Mouse (Mus musculus) embryo, embryonic 11.5 days (tissue): ENCODE measurements around the gene Emc8.
"Not testable (repeated sequence)": the region's sequence is repeated elsewhere in the genome, so short reads cannot be mapped to it uniquely, and the experiment has no call there.

ENCODE experiments used
- DNase-seq: peaks from one replicate; pipeline ENCODE4 v3.0.0-alpha.2; 2012; ENCODE audit warnings: low read depth, low spot score

The Emc8 gene

DNA sequence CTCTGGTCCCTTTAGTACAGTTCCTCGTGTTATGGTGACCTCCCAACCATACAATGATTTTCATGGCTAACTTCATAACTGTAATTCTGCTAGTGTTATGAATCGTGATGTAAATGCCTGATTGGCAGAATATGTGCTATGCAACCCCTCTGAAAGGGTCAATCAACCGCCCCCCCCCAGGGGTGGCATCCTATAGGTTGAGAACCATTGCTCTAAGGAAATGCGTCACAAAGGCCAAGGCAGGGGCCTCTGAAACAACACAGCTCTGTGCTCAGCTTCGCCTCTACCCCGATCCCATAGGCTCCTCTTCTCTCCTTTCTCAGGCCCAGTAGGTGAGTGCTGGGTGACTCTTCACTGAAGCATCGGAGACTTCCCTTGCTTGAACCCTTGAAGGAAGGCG lies 17.2 kb upstream of the Emc8 start:
- DNase-seq: no peak

DNA sequence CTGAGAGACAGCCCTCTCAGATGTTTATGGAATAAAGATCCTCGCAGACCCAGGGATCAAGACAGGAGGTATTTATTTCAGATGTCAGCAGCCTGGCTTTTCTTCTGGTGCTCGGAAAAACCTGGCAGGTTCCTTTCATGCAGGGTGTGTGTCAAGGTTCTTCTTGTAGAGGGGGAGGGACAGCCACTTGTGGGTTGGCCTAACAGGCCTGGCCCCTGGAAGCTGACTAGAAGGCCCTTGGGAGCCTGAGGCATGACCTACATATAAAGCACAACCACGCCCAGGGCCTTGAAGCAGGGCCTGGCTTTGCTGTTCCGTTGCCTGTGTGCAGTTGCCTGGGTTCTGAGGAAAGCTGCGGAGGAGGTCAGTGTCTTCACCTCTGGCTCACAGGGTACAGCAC lies 16.7 kb upstream of the Emc8 start:
- no peak for DNase-seq

DNA sequence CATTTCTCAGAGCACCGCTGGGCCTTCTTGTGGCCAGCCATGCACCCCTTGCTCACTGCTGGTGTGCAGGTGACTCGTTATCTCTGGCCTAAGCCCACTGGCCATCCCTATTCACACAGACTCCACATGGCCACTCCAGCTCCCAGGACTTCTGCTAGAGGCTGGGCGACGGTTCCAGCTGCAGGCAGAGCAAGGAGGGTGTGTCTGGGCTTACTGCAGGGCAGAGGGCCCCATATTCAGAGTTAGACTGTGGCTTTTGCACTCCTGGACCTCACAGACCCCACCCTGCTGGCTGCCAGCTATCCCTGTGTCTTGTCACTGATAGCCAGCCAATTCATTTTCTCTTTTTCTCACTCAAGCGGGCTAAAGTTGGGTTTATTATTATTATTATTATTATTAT lies 15.7 kb upstream of the Emc8 start:
- DNase-seq: no peak

DNA sequence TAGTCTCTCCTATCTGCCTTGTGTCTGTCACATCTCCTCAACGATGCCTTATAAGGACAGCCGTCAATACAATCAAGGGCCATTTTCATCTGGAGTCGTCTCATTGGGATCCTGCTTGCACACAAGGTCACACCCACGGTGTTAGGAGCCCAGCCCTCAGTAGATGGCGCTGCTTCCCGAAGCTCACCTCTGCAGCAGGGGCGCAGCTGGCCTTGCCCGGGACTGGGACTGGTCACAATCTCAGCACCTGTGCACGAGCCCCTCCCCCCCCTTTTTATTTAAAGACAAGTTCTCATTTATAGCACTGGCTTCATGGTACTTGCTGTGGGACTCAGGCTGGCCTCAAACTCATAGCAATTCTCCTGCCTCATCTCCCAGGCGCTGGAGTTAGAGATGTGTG lies 15.2 kb upstream of the Emc8 start:
- peak; percentile 42 for DNase-seq

DNA sequence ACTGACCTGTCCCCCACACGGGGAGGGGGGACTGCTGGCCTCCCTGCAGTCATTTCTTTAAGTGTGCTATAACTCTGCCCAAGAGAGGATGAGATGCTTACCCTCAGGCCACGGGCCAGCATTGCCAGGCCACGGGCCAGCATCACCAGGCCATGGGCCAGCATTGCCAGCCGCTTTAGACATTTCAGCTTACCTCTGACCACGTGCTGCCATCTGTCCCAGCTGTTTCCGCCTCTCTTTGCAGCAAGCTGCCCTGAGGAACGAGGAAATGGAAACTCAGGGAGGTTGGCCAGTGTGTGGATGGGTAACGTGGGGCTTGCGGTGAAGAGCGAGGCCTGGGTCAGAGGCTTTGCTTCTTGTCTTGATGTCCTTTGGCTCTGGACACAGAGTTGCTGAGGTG lies 12.7 kb upstream of the Emc8 start:
- no peak for DNase-seq

DNA sequence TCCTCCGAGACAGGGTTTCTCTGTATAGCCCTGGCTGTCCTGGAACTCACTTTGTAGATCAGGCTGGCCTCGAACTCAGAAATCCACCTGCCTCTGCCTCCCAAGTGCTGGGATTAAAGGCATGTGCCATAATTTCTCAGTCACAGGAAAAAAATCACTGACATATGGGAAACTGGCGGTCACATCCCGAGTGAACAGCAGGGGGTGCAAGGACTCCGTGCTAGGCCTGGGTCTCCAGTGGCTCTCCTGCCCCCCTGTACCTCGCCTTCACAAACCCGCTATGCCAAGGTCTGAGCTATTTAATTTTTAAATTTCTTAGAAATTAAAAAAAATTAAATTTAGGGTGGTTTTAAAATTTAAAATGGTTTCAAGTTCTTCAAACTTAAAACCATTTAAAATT lies 12.0 kb upstream of the Emc8 start:
- not testable (repeated sequence) for DNase-seq

DNA sequence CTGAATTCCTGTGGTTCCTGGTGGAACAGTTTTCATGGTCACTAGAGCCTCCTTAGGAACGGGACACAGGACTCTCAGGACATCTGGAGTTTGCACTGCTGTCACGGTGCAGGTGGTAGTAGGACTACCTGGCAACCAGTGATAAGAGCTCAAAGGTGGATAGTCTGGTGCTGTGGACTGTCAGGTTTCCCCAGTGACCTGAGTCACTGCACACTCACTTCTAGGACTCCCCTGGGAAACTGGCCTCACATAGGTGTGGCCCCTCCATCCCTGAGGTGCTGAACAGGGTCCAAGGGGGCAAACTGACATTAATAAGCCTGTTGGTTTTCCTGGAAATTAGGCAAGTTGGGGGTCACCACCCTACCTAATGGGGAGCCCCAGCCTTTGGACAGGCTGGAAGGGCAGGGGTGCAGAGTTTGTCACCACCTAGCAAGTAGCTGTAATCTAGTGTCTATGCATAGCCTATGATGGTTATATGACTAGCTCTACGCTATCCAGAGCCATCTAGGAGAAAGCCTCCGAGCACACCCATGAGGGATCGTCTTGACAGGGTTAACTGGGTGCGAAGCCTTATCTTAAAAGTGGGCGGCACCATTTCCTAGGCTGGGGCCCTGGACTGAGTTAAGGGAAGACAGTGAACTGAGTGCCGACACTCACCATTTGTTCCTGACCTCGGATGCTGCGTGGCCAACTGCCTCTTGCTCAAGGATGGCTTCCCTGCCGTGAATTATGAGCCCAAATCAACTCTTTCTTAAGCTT lies 11.4 kb upstream of the Emc8 start:
- no peak for DNase-seq

DNA sequence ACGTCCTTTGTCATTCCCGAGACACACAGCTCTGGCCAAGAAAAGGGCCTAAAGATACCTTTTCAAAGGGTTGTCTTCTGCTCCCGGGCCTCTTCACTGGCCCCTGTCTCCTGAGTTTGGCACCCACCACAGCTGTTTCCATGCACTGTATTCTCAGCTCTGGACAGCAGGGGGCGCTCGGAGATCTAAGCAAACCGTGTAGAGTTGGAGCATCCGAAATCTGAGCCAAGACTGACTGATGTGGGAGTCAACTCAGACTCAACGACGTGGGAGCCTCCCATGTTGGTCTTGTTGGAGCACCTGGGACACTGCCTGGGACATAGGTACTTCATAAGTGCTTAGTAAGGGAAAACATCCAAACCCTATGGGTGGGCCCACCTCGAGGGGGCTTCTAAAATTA lies 10.1 kb upstream of the Emc8 start:
- peak; percentile 81 for DNase-seq

DNA sequence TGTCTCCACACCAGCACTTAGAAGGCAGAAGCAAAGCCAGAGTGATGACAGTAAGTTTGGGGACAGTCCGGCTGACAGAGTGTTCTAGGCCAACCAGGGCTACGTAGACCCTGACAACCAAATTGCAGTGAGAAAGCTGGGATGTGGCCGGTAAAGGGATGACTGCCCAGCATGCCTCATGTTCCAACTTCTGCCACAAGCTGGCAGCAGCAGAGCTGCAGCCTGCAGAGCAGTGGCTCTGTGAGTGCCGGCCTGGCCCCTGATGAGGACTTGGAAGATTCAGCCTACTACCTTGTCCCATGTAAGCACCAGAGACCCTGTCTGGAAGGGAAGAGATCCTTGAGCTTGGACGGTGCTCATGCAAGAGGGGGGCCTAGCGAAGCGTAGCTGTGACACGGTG lies 7.3 kb upstream of the Emc8 start:
- no peak for DNase-seq

DNA sequence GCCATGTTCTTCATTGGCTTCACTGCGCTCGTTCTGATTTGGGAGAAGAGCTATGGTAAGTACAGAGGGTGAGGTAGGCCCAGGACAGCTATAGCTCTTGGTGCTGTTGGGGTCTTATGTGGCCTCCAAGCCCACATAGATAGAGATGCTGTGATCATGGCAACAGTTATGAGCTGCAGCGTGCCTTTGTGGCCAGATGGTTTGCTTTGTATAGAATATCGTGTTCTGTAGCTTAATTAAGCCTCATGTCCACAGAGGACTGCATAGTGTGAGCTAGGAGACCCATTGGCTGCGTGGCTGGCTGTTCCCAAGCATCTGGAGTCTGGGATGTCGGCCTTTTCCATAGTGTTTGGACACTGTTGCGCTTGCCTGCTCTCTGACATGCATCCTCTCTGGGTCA lies 4.9 kb upstream of the Emc8 start:
- no peak for DNase-seq

DNA sequence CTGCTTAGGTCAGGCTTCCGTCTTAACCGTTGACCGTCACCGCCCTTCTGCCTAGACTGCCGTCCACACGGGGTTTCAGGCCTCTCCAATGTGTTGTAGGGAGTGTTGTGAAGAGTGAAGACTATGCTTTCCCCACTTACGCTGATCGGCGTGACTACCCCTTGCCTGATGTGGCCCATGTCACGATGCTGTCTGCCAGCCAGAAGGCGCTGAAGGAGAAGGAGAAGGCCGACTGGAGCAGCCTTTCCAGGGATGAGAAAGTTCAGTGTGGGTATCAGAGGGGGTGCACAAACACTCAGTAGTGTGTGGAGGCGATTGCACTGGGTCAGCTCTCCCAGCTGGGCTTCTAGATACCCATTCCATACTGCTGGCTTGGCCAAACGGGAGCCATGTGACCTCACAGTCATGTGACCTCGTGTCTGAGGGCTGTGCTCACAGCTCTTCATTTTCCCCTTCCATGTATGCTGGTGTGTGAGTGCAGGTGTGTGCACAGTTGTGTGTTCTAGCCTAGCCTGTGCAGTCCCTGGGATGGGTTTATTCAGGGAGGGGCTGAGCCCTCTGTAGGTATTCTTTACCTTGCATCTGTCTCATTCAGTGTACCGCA lies 4.4 kb upstream of the Emc8 start:
- DNase-seq: no peak

DNA sequence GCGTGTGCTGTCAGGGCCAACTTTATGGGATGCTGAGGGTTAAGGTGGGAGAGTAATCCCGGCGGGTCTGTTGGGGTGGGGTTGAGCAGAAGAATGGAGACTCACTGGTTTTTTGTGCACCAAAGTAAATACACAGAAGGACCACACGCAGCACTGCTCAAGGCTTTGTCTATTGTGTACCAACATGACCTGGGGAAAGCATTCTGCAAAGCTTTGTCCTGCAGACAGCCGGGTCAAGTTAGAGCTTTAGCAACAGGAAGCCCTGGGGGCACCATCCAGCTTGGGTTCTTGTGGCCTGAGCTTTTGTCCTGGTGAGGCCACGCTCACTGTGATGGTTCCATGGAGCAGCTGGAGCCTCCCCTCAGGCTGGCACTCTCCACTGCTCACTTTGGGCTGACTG lies 3.4 kb upstream of the Emc8 start:
- no peak for DNase-seq

DNA sequence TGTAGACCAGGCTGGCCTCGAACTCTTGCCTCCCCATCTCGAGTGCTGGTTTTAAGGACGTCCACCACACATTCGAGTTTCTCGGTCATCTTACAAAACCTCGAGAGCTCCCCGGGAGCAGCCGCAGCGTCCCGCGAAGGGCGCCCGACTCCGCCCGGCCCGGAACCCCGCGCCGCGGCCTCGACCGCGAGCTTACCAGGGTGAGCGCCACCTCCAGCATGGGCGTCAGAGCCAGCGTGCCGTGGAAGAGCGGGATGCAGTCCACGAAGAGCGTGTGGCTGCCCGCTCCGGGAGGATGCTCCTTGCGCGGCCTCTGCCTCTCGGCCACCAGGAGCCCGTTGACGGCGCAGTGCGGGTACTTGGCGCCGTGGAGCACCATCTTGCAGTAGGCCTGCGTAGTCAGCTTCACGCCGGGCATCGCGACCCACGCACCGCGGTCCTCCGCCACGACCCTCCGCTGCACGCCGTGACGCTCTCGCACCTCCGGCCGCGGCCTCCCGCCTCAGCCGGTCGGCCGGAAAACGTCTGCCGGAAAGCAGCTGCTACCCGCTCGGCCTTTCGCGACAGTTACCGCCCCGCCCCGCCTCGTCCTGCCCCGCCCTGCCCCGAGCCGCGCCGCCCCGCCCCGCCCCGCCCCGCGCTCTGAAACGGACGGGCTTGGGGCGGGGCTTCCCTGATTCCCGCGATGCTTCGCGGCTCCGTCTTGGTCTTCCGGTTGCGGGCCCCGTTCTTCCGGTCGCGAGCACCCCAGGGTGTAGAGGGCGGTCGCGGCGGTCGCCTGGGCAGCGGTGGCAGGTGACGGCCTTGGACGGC lies 606 bp downstream of the Emc8 start, which contains the start of the genes Gm27021 and Cox4i1:
Gm27021 (minus strand) TSS at position 519 of the 813 bp plus-strand sequence.
Cox4i1 (plus strand) TSS at position 662 of the 813 bp plus-strand sequence.
- peak; percentile 86 for DNase-seq

DNA sequence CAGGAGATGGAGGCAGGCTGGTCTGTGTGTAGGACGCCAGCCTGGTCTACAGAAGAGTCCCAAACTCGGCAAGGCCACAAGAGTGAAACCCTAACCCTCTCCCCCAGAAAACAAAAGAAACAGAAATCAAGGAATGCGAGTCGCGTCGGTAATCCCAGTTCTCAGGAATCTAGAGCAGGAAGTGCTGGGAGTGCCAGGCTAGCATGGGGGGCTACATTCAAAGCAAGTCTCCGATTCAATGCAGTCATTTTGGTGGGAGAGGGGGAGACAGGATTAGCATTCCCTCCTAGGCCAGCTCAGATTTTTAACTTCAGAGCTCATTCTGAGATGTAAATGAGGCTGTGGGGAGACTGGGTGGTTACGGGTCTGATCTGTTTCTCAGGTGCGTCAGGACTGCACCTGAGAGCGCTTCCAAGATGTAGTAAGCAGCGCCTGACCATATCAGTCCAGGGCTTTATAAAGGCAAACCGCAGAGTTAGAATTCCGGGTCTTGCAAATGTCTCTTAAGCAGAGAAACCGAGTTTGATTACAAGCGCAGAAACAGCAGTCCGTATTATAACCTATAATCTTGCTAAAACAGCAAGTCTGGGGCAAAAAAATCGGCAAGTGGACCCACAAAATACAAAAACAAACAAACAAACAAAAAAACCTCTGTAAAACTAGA lies 1.4 kb downstream of the Emc8 start:
- no peak for DNase-seq

DNA sequence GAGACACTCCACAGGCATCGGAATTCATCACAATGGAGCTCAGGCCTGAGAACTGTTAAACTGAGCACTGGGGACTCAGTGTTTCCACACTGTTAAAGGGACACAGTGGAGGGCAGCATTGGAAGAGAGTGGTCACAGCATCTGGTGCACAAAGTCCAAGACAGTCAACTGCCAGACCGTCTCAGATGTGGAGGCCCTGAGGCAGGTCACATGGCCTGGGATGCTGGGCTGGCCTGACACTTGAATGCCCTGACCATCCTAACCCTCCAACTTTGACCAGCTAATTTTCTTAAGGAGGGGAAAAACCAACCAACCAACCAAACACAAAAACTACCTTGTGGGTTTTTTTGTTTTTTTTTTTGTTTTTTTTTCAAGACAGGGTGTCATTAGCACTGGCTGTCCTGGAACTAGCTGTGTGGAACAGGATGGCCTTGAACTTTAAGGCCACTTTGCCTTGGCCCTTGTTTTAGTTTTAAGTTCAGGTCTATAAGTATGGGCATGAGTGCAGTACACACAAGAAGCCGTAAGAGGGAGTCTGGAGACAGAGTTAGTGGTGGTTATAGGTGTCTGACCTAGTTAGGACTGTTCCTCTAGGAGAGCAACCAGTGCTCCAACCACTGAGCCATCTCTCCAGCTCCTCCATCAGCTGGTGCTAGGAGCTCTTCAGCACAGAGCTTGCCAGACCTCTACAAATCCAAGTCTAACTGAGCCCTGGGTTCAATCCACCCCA lies 2.5 kb downstream of the Emc8 start:
- no peak for DNase-seq

DNA sequence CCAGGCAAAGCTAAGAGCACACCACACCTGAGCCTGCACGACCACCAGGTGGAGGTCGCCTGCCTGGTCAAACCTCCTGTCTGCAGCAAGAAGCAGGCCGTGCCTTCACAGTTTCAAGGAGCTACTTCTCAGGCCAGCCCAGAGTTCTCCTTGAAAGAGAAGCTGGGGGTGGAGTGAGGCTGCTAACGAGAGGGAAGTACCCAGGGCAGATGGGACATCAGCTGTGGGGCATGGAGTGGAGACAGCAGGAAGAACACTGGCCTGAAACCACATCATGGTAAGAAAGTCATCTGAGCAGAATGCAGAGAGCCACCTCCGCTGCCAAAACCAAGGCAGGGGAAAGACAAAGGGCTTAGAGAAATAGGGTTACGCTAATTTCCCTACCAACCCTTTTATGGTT lies 3.8 kb downstream of the Emc8 start:
- DNase-seq: no peak

DNA sequence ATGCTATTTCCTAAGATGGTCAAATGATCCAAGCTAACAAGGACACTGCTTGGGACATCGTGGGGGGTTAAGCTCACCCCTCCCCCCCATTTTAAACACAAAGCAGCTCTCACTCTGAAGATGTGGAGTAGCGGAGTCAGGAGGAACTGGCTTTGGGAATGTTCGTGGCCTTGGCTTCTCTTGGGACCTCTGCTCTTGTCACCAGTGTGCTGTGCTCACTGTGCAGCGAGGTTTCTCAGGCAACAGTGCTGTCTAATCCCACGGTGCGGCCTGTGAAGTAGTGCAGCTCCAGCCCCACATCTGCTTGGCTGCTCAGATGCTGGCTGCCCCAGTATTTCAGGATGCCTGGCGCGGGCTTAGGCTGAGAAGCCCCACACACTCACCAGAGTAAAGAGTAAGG lies 11.0 kb downstream of the Emc8 start:
- no peak for DNase-seq

DNA sequence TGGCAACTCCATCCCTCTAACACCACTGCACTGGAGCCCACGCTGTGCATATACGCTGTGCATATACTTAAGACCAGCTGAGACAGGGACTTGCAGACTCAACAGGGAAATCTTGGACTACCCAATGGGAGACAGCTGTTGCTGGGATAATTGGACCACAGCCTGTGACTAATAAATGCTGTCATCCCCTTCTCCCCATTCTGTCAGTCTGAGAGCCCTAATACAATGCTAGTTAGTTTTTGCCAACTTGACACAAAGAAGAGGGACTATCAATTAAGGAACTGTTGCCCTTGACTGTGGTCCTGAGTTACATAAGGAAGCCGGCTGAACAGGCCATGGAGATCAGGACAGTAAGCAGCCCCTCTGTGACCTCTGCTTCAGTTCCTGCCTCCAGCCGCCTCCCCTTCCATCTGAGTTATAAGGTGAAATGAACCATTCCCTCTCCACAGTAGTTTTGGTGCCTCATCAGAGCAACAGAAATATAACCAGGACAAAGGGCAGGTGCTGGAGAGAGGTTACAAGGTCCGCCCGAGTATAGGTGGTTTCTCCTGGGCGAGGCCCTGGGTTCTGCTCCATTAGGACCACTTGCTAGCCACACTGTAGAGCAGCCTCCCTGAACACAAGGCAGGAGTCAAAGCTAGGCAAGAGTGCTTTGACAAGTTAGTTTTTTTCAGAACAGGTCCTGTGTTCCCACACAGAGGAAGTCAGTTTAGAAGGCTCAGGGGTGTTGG lies 11.9 kb downstream of the Emc8 start:
- DNase-seq: no peak

DNA sequence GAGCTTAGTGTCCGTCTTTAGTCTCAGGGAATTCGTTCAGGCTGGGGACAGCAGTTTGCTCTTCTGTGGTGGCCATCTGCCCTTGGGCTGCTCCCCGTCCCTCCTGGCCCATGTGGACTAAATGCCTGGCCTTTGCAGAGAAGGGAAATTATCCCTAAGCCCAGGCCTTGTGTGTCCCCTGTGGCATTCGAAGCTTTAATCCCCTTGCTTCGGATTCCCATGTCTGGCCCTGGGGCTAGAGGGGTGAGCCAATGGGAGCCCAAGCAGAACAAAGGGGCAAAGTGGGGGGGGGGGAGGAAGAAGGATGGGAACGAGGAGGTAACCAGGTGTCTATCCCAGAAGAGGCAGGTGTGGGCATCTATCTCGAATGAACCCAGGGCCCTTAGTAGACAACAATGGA lies 20.8 kb downstream of the Emc8 start, which contains the start of gene 1190005I06Rik:
1190005I06Rik (minus strand) TSS at position 101 of the 400 bp plus-strand sequence.
- DNase-seq: no peak

DNA sequence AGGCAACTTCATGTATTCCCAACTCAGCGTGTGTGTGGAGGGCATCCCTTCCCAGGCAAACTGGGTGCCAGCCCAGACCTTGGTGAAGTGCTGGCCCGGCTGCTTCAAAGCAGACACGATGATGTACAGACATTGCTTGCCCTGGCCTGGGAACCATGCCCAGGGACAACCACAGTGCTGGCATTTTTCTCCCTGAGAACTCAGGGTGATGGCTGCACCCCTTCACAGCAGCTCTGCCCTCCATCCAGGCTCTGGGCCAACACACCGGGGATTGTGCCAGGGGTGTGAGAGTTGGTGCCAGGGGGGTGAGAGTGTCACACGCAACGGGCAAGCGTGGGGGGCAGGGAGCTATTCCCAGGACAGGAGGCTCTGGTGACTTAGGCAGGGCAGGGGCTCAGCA lies 23.7 kb downstream of the Emc8 start:
- DNase-seq: no peak
